Mouse (Mus musculus) bone marrow macrophage, adult 2 months (primary cell): ENCODE measurements around the gene Olfr963.

ENCODE experiments used
- CTCF ChIP-seq: IDR thresholded peaks from 2 replicates; pipeline ENCODE4 v1.5.1; 2012; ENCODE audit warnings: low read depth, mild to moderate bottlenecking, low read length, moderate library complexity
- POLR2A ChIP-seq: IDR thresholded peaks from 2 replicates; pipeline ENCODE4 v1.6.1; 2012; ENCODE audit warnings: mild to moderate bottlenecking, low read depth, low read length, borderline replicate concordance

GRCm38 (mm10) chr9:39711053-39711452 lies 44.0 kb downstream of the Olfr963 start, which contains the start of gene Olfr965:
- TF ChIP-seq CTCF = no peak
- TF ChIP-seq POLR2A = no peak
